Mouse (Mus musculus) heart, postnatal 0 days (tissue): ENCODE data around the gene Cryab. TPM values are rescaled to one million over a fixed set of nuclear protein-coding genes. Genes with fewer than 3 reads are reported as not detected.

Experiments
- ATAC-seq: fragments of 200-750 bp; cut with Nextera tagmentation; 2 replicates; pipeline ENCODE4 v1.8.0; 2017; ENCODE audit warnings: low read depth, moderate number of reproducible peaks, moderate library complexity; ENCODE audit not compliant: insufficient read depth
- DNase-seq: peaks from one replicate; pipeline ENCODE4 v3.0.0-alpha.2; 2016; ENCODE audit warnings: low spot score
- H3K27ac ChIP-seq: fragments of 300-500 bp; sonication (generic); 2 replicates; pipeline ENCODE4 v1.5.1; 2014; ENCODE audit warnings: low read depth, mild to moderate bottlenecking
- H3K27me3 ChIP-seq: fragments of 300-500 bp; sonication (generic); 2 replicates; pipeline ENCODE4 v1.6.1; 2014; ENCODE audit warnings: low read length, mixed read lengths; ENCODE audit not compliant: control insufficient read depth, insufficient read depth
- H3K36me3 ChIP-seq: fragments of 300-500 bp; sonication (generic); replicated peaks from 2 replicates; pipeline ENCODE4 v1.6.1; 2014; ENCODE audit warnings: low read length, mixed read lengths; ENCODE audit not compliant: control insufficient read depth, insufficient read depth
- H3K4me1 ChIP-seq: fragments of 300-500 bp; sonication (generic); 2 replicates; pipeline ENCODE4 v1.6.1; 2014; ENCODE audit warnings: antibody characterized with exemption; ENCODE audit not compliant: control insufficient read depth, insufficient read depth
- H3K4me2 ChIP-seq: fragments of 300-500 bp; sonication (generic); 2 replicates; pipeline ENCODE4 v1.6.1; 2014; ENCODE audit warnings: low read depth, mild to moderate bottlenecking, low read length, moderate library complexity
- H3K4me3 ChIP-seq: fragments of 300-500 bp; sonication (generic); 2 replicates; pipeline ENCODE4 v1.5.1; 2014; ENCODE audit warnings: low read depth, low read length
- H3K9ac ChIP-seq: fragments of 300-500 bp; sonication (generic); replicated peaks from 2 replicates; pipeline ENCODE4 v1.6.1; 2014; ENCODE audit warnings: low read depth, low read length, mixed read lengths
- H3K9me3 ChIP-seq: fragments of 300-500 bp; sonication (generic); replicated peaks from 2 replicates; pipeline ENCODE4 v1.6.1; 2016; ENCODE audit warnings: low read length; ENCODE audit not compliant: control insufficient read depth
- CTCF ChIP-seq: IDR thresholded peaks from 2 replicates; pipeline ENCODE4 v1.5.1; 2016; ENCODE audit warnings: antibody characterized with exemption, control low read depth, low read depth
- EP300 ChIP-seq: IDR thresholded peaks from 2 replicates; pipeline ENCODE4 v1.6.1; 2016; ENCODE audit warnings: antibody characterized with exemption, low read depth
- WGBS: fragments of 180-500 bp; shearing (Covaris S2); extraction: QIAGEN DNeasy Blood & Tissue Kit; methylation state at CpG from one replicate; pipeline ENCODE4 v1.1.7; 2014; 5-methylcytosine and 5-hydroxymethylcytosine counted together
- polyA plus RNA-seq: library from polyadenylated mRNA; unstranded; fragments of >200 nt; fragmentation: Nextera tagmentation; extraction: Ambion mirVana; gene quantifications from 2 replicates; pipeline ENCODE4 v1.2.1, GENCODE M21; 2015
- total RNA-seq: library from RNA; depleted of rRNA; stranded (reverse); fragments of >200 nt; gene quantifications from 2 replicates; pipeline ENCODE4 v1.2.3, GENCODE M21; 2014; ENCODE audit warnings: low replicate concordance

Gene Cryab
- total and polyA plus RNA-seq, 2 experiments from 2014 or later: 766 to 1,736 TPM

GRCm38 (mm10) chr9:50768107-50769002 is 17.2 kb downstream of the Cryab start, which contains the start of gene Fdxacb1:
Gene Fdxacb1 (plus strand): TSS chr9:50768236.
- TF ChIP-seq CTCF (no peak; the same call in none of the 2 replicates), EP300 (peak; percentile 82)
- DNase-seq (peak; percentile 99), ATAC-seq (peak; percentile 96)
- Histone ChIP-seq H3K9ac (peak within 1 kb of the TSS; percentile 55), H3K4me1 (peaks cover 19% of the 10 kb centered on the region), H3K4me2 (peak within 1 kb of the TSS; percentile 76), H3K27ac (peak within 1 kb of the TSS; percentile 88), H3K9me3 (no peaks in the 10 kb centered on the region), H3K36me3 (peaks cover 13% of the 10 kb centered on the region; the same call in 1 of the 2 replicates), H3K4me3 (peak within 1 kb of the TSS; percentile 57), H3K27me3 (no peaks in the 10 kb centered on the region)
- WGBS: 2% methylated on average over 59 of the region's 59 CpGs

GRCm38 (mm10) chr9:50770011-50770410 is 18.9 kb downstream of the Cryab start:
- Histone ChIP-seq H3K4me1 (peaks cover 23% of the 10 kb centered on the region), H3K4me2 (no peak overlapping the region), H3K27ac (no peak overlapping the region), H3K9me3 (no peaks in the 10 kb centered on the region), H3K4me3 (no peak overlapping the region), H3K27me3 (no peaks in the 10 kb centered on the region), H3K9ac (no peak overlapping the region), H3K36me3 (peaks cover 13% of the 10 kb centered on the region; the same call in 1 of the 2 replicates)
- DNase-seq (no peak), ATAC-seq (no peak)
- WGBS: 70% methylated on average over 2 of the region's 2 CpGs
- no peak for TF ChIP-seq EP300
- no peak for TF ChIP-seq CTCF

- no peaks in the 10 kb centered on the region for H3K9me3 ChIP-seq
- H3K27ac ChIP-seq: no peak overlapping the region
- H3K4me3 ChIP-seq: no peak overlapping the region
- H3K4me2 ChIP-seq: peak overlapping the region; percentile 80
- H3K27me3 ChIP-seq: no peaks in the 10 kb centered on the region
- ATAC-seq (no peak), DNase-seq (no peak)
- peaks cover 16% of the 10 kb centered on the region; the same call in 1 of the 2 replicates for H3K36me3 ChIP-seq
- WGBS: 74% methylated on average over 4 of the region's 4 CpGs
- no peak for TF ChIP-seq EP300
- TF ChIP-seq CTCF: no peak
- peaks cover 21% of the 10 kb centered on the region; the same call in 1 of the 2 replicates for H3K4me1 ChIP-seq
- 0 out of 2 replicates have a peak overlapping the region, but pooled peaks have one; percentile 84 for H3K9ac ChIP-seq
Measured at GRCm38 (mm10) chr9:50774026-50774462, 22.9 kb downstream of the Cryab start.

- DNase-seq (peak; percentile 75), ATAC-seq (peak; percentile 63)
- Histone ChIP-seq H3K36me3 (peaks cover 27% of the 10 kb centered on the region; the same call in 1 of the 2 replicates), H3K4me2 (peak within 1 kb of the TSS; percentile 80), H3K4me3 (peak within 1 kb of the TSS; percentile 92), H3K9me3 (no peaks in the 10 kb centered on the region), H3K27ac (peak within 1 kb of the TSS; percentile 63), H3K4me1 (peaks cover 14% of the 10 kb centered on the region; the same call in 1 of the 2 replicates), H3K27me3 (no peaks in the 10 kb centered on the region), H3K9ac (peak within 1 kb of the TSS; percentile 84)
- WGBS: under 1% methylated on average over 42 of the region's 51 CpGs
- TF ChIP-seq CTCF: no peak
- TF ChIP-seq EP300: no peak
Measured at GRCm38 (mm10) chr9:50774991-50775612, 24.0 kb downstream of the Cryab start, which contains the start of the genes Alg9 and 1110032A03Rik. Gene Alg9 (plus strand): TSS chr9:50775019. Gene 1110032A03Rik (minus strand): TSS chr9:50775520.

- Histone ChIP-seq H3K9ac (peak overlapping the region; percentile 84), H3K27ac (no peak overlapping the region), H3K36me3 (peaks cover 30% of the 10 kb centered on the region; the same call in 1 of the 2 replicates), H3K4me3 (peak overlapping the region; percentile 92), H3K27me3 (no peaks in the 10 kb centered on the region), H3K4me2 (peak overlapping the region; percentile 80), H3K4me1 (peaks cover 14% of the 10 kb centered on the region; the same call in 1 of the 2 replicates), H3K9me3 (no peaks in the 10 kb centered on the region)
- ATAC-seq (peak; percentile 28; the same call in 1 of the 2 replicates), DNase-seq (no peak)
- 0% methylated on average over 30 of the region's 30 CpGs for WGBS
- TF ChIP-seq EP300 (no peak), CTCF (no peak)
Measured at GRCm38 (mm10) chr9:50775662-50776126, 24.6 kb downstream of the Cryab start.
